Mouse (Mus musculus) cerebellum, postnatal 25 days (tissue): ENCODE data around the gene Hist1h2af.
A peak's percentile ranks its signal among the peaks of the same experiment; 100 is the strongest.
"Not testable (repeated sequence)": the region's sequence is repeated elsewhere in the genome, so short reads cannot be mapped to it uniquely, and the experiment has no call there.

Source experiments
- DNase-seq, 2 experiments: peaks; one replicate each; pipeline ENCODE4 v3.0.0; 2021; ENCODE audit warnings: mixed read lengths in 2 of 2

Gene Hist1h2af

GRCm38 (mm10) chr13:23536076-23536822 lies 2.5 kb downstream of the Hist1h2af start:
- DNase-seq: no peak

GRCm38 (mm10) chr13:23537006-23537710 lies 3.5 kb downstream of the Hist1h2af start:
- no peak for DNase-seq

- DNase-seq: no peak
Measured at GRCm38 (mm10) chr13:23538249-23538648, 4.5 kb downstream of the Hist1h2af start.

- DNase-seq: not testable (repeated sequence)
Measured at GRCm38 (mm10) chr13:23539821-23540220, 6.1 kb downstream of the Hist1h2af start.

GRCm38 (mm10) chr13:23541497-23541896 lies 7.8 kb downstream of the Hist1h2af start:
- no peak for DNase-seq

- not testable (repeated sequence) for DNase-seq
Measured at GRCm38 (mm10) chr13:23542225-23542980, 8.7 kb downstream of the Hist1h2af start.

- peak; percentile 42 to 54 for DNase-seq
Measured at GRCm38 (mm10) chr13:23542999-23543607, 9.4 kb downstream of the Hist1h2af start, which contains the start of gene Hist1h2bh. Gene Hist1h2bh (minus strand): TSS chr13:23543392.

- DNase-seq: peak; percentile 69 to 78
Measured at GRCm38 (mm10) chr13:23543965-23544786, 10.5 kb downstream of the Hist1h2af start, which contains the start of gene Hist1h3f. Gene Hist1h3f (plus strand): TSS chr13:23544052.

GRCm38 (mm10) chr13:23544787-23545120 lies 11.0 kb downstream of the Hist1h2af start:
- peak; percentile 26 to 35 for DNase-seq

- no peak for DNase-seq
Measured at GRCm38 (mm10) chr13:23546694-23547093, 13.0 kb downstream of the Hist1h2af start.

GRCm38 (mm10) chr13:23550761-23551145 lies 17.0 kb downstream of the Hist1h2af start:
- no peak for DNase-seq

GRCm38 (mm10) chr13:23551146-23551834 lies 17.6 kb downstream of the Hist1h2af start, which contains the start of gene Hist1h4f:
Gene Hist1h4f (minus strand): TSS chr13:23551648.
- peak; percentile 87 to 89 for DNase-seq

GRCm38 (mm10) chr13:23551931-23552914 lies 18.5 kb downstream of the Hist1h2af start:
- no peak for DNase-seq

- no peak for DNase-seq
Measured at GRCm38 (mm10) chr13:23552962-23553361, 19.3 kb downstream of the Hist1h2af start, which contains the start of gene Hist1h1d. Gene Hist1h1d (plus strand): TSS chr13:23553262.

- no peak for DNase-seq
Measured at GRCm38 (mm10) chr13:23554393-23554792, 20.7 kb downstream of the Hist1h2af start.

- peak; percentile 77 to 83 for DNase-seq
Measured at GRCm38 (mm10) chr13:23554925-23555838, 21.5 kb downstream of the Hist1h2af start.

GRCm38 (mm10) chr13:23555839-23556416 lies 22.2 kb downstream of the Hist1h2af start:
- peak; percentile 64 to 77 for DNase-seq

GRCm38 (mm10) chr13:23556906-23557305 lies 23.2 kb downstream of the Hist1h2af start:
- DNase-seq: no peak
